Mouse (Mus musculus): Measurements from ENCODE around the gene H2afx. TPM values are rescaled to one million over a fixed set of nuclear protein-coding genes. Genes with fewer than 3 reads are reported as not detected.
"Not testable (repeated sequence)": the region's sequence is repeated elsewhere in the genome, so short reads cannot be mapped to it uniquely, and the experiment has no call there.

Gene H2afx
- polyA plus RNA-seq, 1 experiment from 2014 or later: 395 TPM

- peak overlapping the region; percentile 72 for H3K4me2 ChIP-seq (ENCODE audit: low read depth, low read length)
- H3K9ac ChIP-seq (ENCODE audit: low read length): peak overlapping the region; percentile 98
- no peaks in the 10 kb centered on the region for H3K27me3 ChIP-seq (ENCODE audit: control insufficient read depth, insufficient read depth, low read depth, low read length)
- peak overlapping the region; percentile 98 for H3K27ac ChIP-seq (ENCODE audit: low read length)
- H3K4me1 ChIP-seq (replicated peaks; ENCODE audit: control insufficient read depth, insufficient read depth, low read length): peaks cover 15% of the 10 kb centered on the region
- peaks cover 33% of the 10 kb centered on the region for H3K36me3 ChIP-seq (ENCODE audit: control insufficient read depth, insufficient read depth, low read length)
- H3K9me3 ChIP-seq (ENCODE audit: control insufficient read depth, low read length): no peaks in the 10 kb centered on the region
- H3K4me3 ChIP-seq (ENCODE audit: low read length): peak overlapping the region; percentile 91
- WGBS: under 1% methylated on average over 50 of the region's 50 CpGs
- no peak for ATAC-seq (ENCODE audit: low read depth)
Measured at GRCm38 (mm10) chr9:44335331-44336092, 1.0 kb downstream of the H2afx start.

- no peaks in the 10 kb centered on the region for H3K27me3 ChIP-seq (ENCODE audit: control insufficient read depth, insufficient read depth, low read depth, low read length)
- H3K9ac ChIP-seq (ENCODE audit: low read length): peak overlapping the region; percentile 98
- H3K27ac ChIP-seq (ENCODE audit: low read length): peak overlapping the region; percentile 98
- peak overlapping the region; percentile 91 for H3K4me3 ChIP-seq (ENCODE audit: low read length)
- peaks cover 15% of the 10 kb centered on the region for H3K4me1 ChIP-seq (replicated peaks; ENCODE audit: control insufficient read depth, insufficient read depth, low read length)
- no peak for ATAC-seq (ENCODE audit: low read depth)
- no peaks in the 10 kb centered on the region for H3K9me3 ChIP-seq (ENCODE audit: control insufficient read depth, low read length)
- H3K36me3 ChIP-seq (ENCODE audit: control insufficient read depth, insufficient read depth, low read length): peaks cover 30% of the 10 kb centered on the region
- 4% methylated on average over 5 of the region's 5 CpGs for WGBS
- H3K4me2 ChIP-seq (ENCODE audit: low read depth, low read length): peak overlapping the region; percentile 72
Measured at GRCm38 (mm10) chr9:44336093-44336406, 1.6 kb downstream of the H2afx start.

- WGBS: 31% methylated on average over 4 of the region's 4 CpGs
- H3K9me3 ChIP-seq (ENCODE audit: control insufficient read depth, low read length); H3K27ac ChIP-seq (ENCODE audit: low read length); ATAC-seq (ENCODE audit: low read depth); H3K27me3 ChIP-seq (ENCODE audit: control insufficient read depth, insufficient read depth, low read depth, low read length): not testable (repeated sequence)
- Histone ChIP-seq H3K4me1 (replicated peaks; ENCODE audit: control insufficient read depth, insufficient read depth, low read length) (peaks cover 15% of the 10 kb centered on the region), H3K4me2 (ENCODE audit: low read depth, low read length) (peak overlapping the region; percentile 72), H3K36me3 (ENCODE audit: control insufficient read depth, insufficient read depth, low read length) (peaks cover 29% of the 10 kb centered on the region), H3K4me3 (ENCODE audit: low read length) (peak overlapping the region; percentile 91), H3K9ac (ENCODE audit: low read length) (peak overlapping the region; percentile 59)
Measured at GRCm38 (mm10) chr9:44336513-44336912, 2.0 kb downstream of the H2afx start.

GRCm38 (mm10) chr9:44336964-44337363, 2.5 kb downstream of the H2afx start:
- H3K27me3 ChIP-seq (ENCODE audit: control insufficient read depth, insufficient read depth, low read depth, low read length): no peaks in the 10 kb centered on the region
- peaks cover 15% of the 10 kb centered on the region for H3K4me1 ChIP-seq (replicated peaks; ENCODE audit: control insufficient read depth, insufficient read depth, low read length)
- H3K4me2 ChIP-seq (ENCODE audit: low read depth, low read length): peak overlapping the region; percentile 72
- H3K36me3 ChIP-seq (ENCODE audit: control insufficient read depth, insufficient read depth, low read length): peaks cover 27% of the 10 kb centered on the region
- H3K9ac ChIP-seq (ENCODE audit: low read length): peak overlapping the region; percentile 59
- ATAC-seq (ENCODE audit: low read depth): no peak
- H3K27ac ChIP-seq (ENCODE audit: low read length): no peak overlapping the region
- WGBS: 43% methylated on average over 3 of the region's 3 CpGs
- H3K4me3 ChIP-seq (ENCODE audit: low read length): peak overlapping the region; percentile 91
- no peaks in the 10 kb centered on the region for H3K9me3 ChIP-seq (ENCODE audit: control insufficient read depth, low read length)

GRCm38 (mm10) chr9:44337436-44338169, 3.1 kb downstream of the H2afx start:
- Histone ChIP-seq H3K9me3 (ENCODE audit: control insufficient read depth, low read length) (no peaks in the 10 kb centered on the region), H3K27me3 (ENCODE audit: control insufficient read depth, insufficient read depth, low read depth, low read length) (no peaks in the 10 kb centered on the region), H3K9ac (ENCODE audit: low read length) (peak overlapping the region; percentile 59; the same call in 1 of the 2 replicates), H3K4me2 (ENCODE audit: low read depth, low read length) (peak overlapping the region; percentile 72), H3K4me1 (replicated peaks; ENCODE audit: control insufficient read depth, insufficient read depth, low read length) (peaks cover 19% of the 10 kb centered on the region), H3K4me3 (ENCODE audit: low read length) (peak overlapping the region; percentile 91), H3K36me3 (ENCODE audit: control insufficient read depth, insufficient read depth, low read length) (peaks cover 24% of the 10 kb centered on the region), H3K27ac (ENCODE audit: low read length) (no peak overlapping the region)
- no peak for ATAC-seq (ENCODE audit: low read depth)
- WGBS: 53% methylated on average over 9 of the region's 9 CpGs

- H3K4me2 ChIP-seq (ENCODE audit: low read depth, low read length): no peak overlapping the region
- H3K4me3 ChIP-seq (ENCODE audit: low read length): no peak overlapping the region
- H3K9ac ChIP-seq (ENCODE audit: low read length): no peak overlapping the region
- H3K36me3 ChIP-seq (ENCODE audit: control insufficient read depth, insufficient read depth, low read length): peaks cover 14% of the 10 kb centered on the region
- 72% methylated on average over 5 of the region's 5 CpGs for WGBS
- H3K4me1 ChIP-seq (replicated peaks; ENCODE audit: control insufficient read depth, insufficient read depth, low read length): peaks cover 27% of the 10 kb centered on the region
- no peaks in the 10 kb centered on the region for H3K27me3 ChIP-seq (ENCODE audit: control insufficient read depth, insufficient read depth, low read depth, low read length)
- no peaks in the 10 kb centered on the region for H3K9me3 ChIP-seq (ENCODE audit: control insufficient read depth, low read length)
- no peak for ATAC-seq (ENCODE audit: low read depth)
- H3K27ac ChIP-seq (ENCODE audit: low read length): no peak overlapping the region
Measured at GRCm38 (mm10) chr9:44338574-44338973, 4.1 kb downstream of the H2afx start.

- no peak overlapping the region for H3K4me2 ChIP-seq (ENCODE audit: low read depth, low read length)
- no peak for ATAC-seq (ENCODE audit: low read depth)
- no peaks in the 10 kb centered on the region for H3K9me3 ChIP-seq (ENCODE audit: control insufficient read depth, low read length)
- no peak overlapping the region for H3K9ac ChIP-seq (ENCODE audit: low read length)
- no peaks in the 10 kb centered on the region for H3K27me3 ChIP-seq (ENCODE audit: control insufficient read depth, insufficient read depth, low read depth, low read length)
- no peak overlapping the region for H3K27ac ChIP-seq (ENCODE audit: low read length)
- H3K36me3 ChIP-seq (ENCODE audit: control insufficient read depth, insufficient read depth, low read length): peaks cover 12% of the 10 kb centered on the region; the same call in 1 of the 2 replicates
- 84% methylated on average over 5 of the region's 5 CpGs for WGBS
- H3K4me3 ChIP-seq (ENCODE audit: low read length): no peak overlapping the region
- H3K4me1 ChIP-seq (replicated peaks; ENCODE audit: control insufficient read depth, insufficient read depth, low read length): peaks cover 30% of the 10 kb centered on the region
Measured at GRCm38 (mm10) chr9:44341487-44341886, 7.0 kb downstream of the H2afx start.

- no peaks in the 10 kb centered on the region for H3K9me3 ChIP-seq (ENCODE audit: control insufficient read depth, low read length)
- H3K27ac ChIP-seq (ENCODE audit: low read length): no peak overlapping the region
- H3K4me2 ChIP-seq (ENCODE audit: low read depth, low read length): no peak overlapping the region
- H3K9ac ChIP-seq (ENCODE audit: low read length): 0 out of 2 replicates have a peak overlapping the region, but pooled peaks have one; percentile 93
- no peaks in the 10 kb centered on the region for H3K27me3 ChIP-seq (ENCODE audit: control insufficient read depth, insufficient read depth, low read depth, low read length)
- peaks cover 23% of the 10 kb centered on the region for H3K4me1 ChIP-seq (replicated peaks; ENCODE audit: control insufficient read depth, insufficient read depth, low read length)
- WGBS: 57% methylated on average over 3 of the region's 3 CpGs
- H3K4me3 ChIP-seq (ENCODE audit: low read length): no peak overlapping the region
- H3K36me3 ChIP-seq (ENCODE audit: control insufficient read depth, insufficient read depth, low read length): peaks cover 13% of the 10 kb centered on the region
- ATAC-seq (ENCODE audit: low read depth): no peak
Measured at GRCm38 (mm10) chr9:44342173-44342572, 7.7 kb downstream of the H2afx start.

- no peaks in the 10 kb centered on the region for H3K27me3 ChIP-seq (ENCODE audit: control insufficient read depth, insufficient read depth, low read depth, low read length)
- H3K9ac ChIP-seq (ENCODE audit: low read length): peak overlapping the region; percentile 93
- ATAC-seq (ENCODE audit: low read depth): no peak
- peaks cover 18% of the 10 kb centered on the region for H3K4me1 ChIP-seq (replicated peaks; ENCODE audit: control insufficient read depth, insufficient read depth, low read length)
- H3K27ac ChIP-seq (ENCODE audit: low read length): no peak overlapping the region
- 78% methylated on average over 1 of the region's 1 CpGs for WGBS
- H3K36me3 ChIP-seq (ENCODE audit: control insufficient read depth, insufficient read depth, low read length): peaks cover 18% of the 10 kb centered on the region
- H3K4me2 ChIP-seq (ENCODE audit: low read depth, low read length): peak overlapping the region; percentile 74
- peak overlapping the region; percentile 94; the same call in 1 of the 2 replicates for H3K4me3 ChIP-seq (ENCODE audit: low read length)
- H3K9me3 ChIP-seq (ENCODE audit: control insufficient read depth, low read length): no peaks in the 10 kb centered on the region
Measured at GRCm38 (mm10) chr9:44342605-44343004, 8.1 kb downstream of the H2afx start.

Data from lung, embryonic 16.5 days (tissue).